Mouse (Mus musculus) limb, embryonic 14.5 days (tissue): ENCODE data around the gene Ficd. TPM values are rescaled to one million over a fixed set of nuclear protein-coding genes. Genes with fewer than 3 reads are reported as not detected.

Experiments used
- ATAC-seq: fragments of 200-750 bp; cut with Nextera tagmentation; 2 replicates; pipeline ENCODE4 v1.8.0; 2017; ENCODE audit warnings: low read depth, moderate number of reproducible peaks, moderate TSS enrichment; ENCODE audit not compliant: low FRiP score
- DNase-seq: peaks from one replicate; pipeline ENCODE4 v3.0.0-alpha.2; 2015; ENCODE audit warnings: low spot score
- H3K27ac ChIP-seq: fragments of 300-500 bp; sonication (generic); replicated peaks from 2 replicates; pipeline ENCODE4 v1.5.1; 2014; ENCODE audit warnings: low read depth, mild to moderate bottlenecking, low read length, moderate library complexity, mixed read lengths
- H3K27me3 ChIP-seq: fragments of 300-500 bp; sonication (generic); 2 replicates; pipeline ENCODE4 v1.6.1; 2014; ENCODE audit warnings: low read length, mixed read lengths; ENCODE audit not compliant: control insufficient read depth, insufficient read depth
- H3K36me3 ChIP-seq: fragments of 300-500 bp; sonication (generic); 2 replicates; pipeline ENCODE4 v1.6.1; 2014; ENCODE audit warnings: mild to moderate bottlenecking, low read length, moderate library complexity, mixed read lengths; ENCODE audit not compliant: control insufficient read depth, insufficient read depth
- H3K4me1 ChIP-seq: fragments of 300-500 bp; sonication (generic); 2 replicates; pipeline ENCODE4 v1.6.1; 2014; ENCODE audit warnings: antibody characterized with exemption, low read length, mixed read lengths; ENCODE audit not compliant: control insufficient read depth, insufficient read depth
- H3K4me2 ChIP-seq: fragments of 300-500 bp; sonication (generic); replicated peaks from 2 replicates; pipeline ENCODE4 v1.6.1; 2014; ENCODE audit warnings: low read depth, mild to moderate bottlenecking, low read length, moderate library complexity; ENCODE audit not compliant: severe bottlenecking
- H3K4me3 ChIP-seq: fragments of 300-500 bp; sonication (generic); replicated peaks from 2 replicates; pipeline ENCODE4 v1.5.1; 2014; ENCODE audit warnings: low read length
- H3K9ac ChIP-seq: fragments of 300-500 bp; sonication (generic); 2 replicates; pipeline ENCODE4 v1.6.1; 2014; ENCODE audit warnings: mild to moderate bottlenecking, low read depth, low read length, moderate library complexity; ENCODE audit not compliant: severe bottlenecking
- H3K9me3 ChIP-seq: fragments of 300-500 bp; sonication (generic); 2 replicates; pipeline ENCODE4 v1.6.1; 2016; ENCODE audit warnings: low read length; ENCODE audit not compliant: control insufficient read depth
- POLR2A ChIP-seq: fragments of 200-500 bp; IDR thresholded peaks from 2 replicates; pipeline ENCODE4 v1.8.0; 2012; ENCODE audit warnings: inconsistent platforms, mild to moderate bottlenecking, moderate library complexity, borderline replicate concordance; ENCODE audit not compliant: insufficient read depth, insufficient read length; ENCODE audit errors: extremely low read depth
- WGBS: fragments of 180-500 bp; shearing (Covaris S2); extraction: QIAGEN DNeasy Blood & Tissue Kit; methylation state at CpG from one replicate; pipeline ENCODE4 v1.1.7; 2014; 5-methylcytosine and 5-hydroxymethylcytosine counted together
- polyA plus RNA-seq, 2 experiments: library from polyadenylated mRNA; depleted of rRNA in 1 of 2; stranded (reverse) in 1 of 2; unstranded in 1 of 2; fragments of >200 nt; fragmentation: Nextera tagmentation in 1 of 2; extraction: Ambion mirVana in 1 of 2; gene quantifications; 2 replicates each; pipeline versions ENCODE4 v1.2.1 to v1.2.3; 2012 to 2014

Gene Ficd
- polyA plus RNA-seq, 2 experiments: 6.3 to 6.5 TPM

GRCm38 (mm10) chr5:113716581-113717388, 18.8 kb upstream of the Ficd start:
- ATAC-seq (no peak; the same call in 1 of the 2 replicates), DNase-seq (peak; percentile 84)
- no peaks in the 10 kb centered on the region for H3K9me3 ChIP-seq
- no peaks in the 10 kb centered on the region for H3K36me3 ChIP-seq
- 10% methylated on average over 12 of the region's 12 CpGs for WGBS
- no peak for TF ChIP-seq POLR2A
- H3K4me1 ChIP-seq: no peaks in the 10 kb centered on the region
- H3K9ac ChIP-seq: no peak overlapping the region
- H3K27me3 ChIP-seq: no peaks in the 10 kb centered on the region
- H3K27ac ChIP-seq: no peak overlapping the region
- no peak overlapping the region for H3K4me3 ChIP-seq
- H3K4me2 ChIP-seq: no peak overlapping the region

GRCm38 (mm10) chr5:113719221-113719661, 16.4 kb upstream of the Ficd start:
- no peak for TF ChIP-seq POLR2A
- DNase-seq (no peak), ATAC-seq (no peak)
- no peaks in the 10 kb centered on the region for H3K27me3 ChIP-seq
- H3K36me3 ChIP-seq: no peaks in the 10 kb centered on the region
- no peak overlapping the region for H3K4me2 ChIP-seq
- H3K4me3 ChIP-seq: no peak overlapping the region
- H3K9ac ChIP-seq: no peak overlapping the region
- no peak overlapping the region for H3K27ac ChIP-seq
- H3K9me3 ChIP-seq: no peaks in the 10 kb centered on the region
- H3K4me1 ChIP-seq: no peaks in the 10 kb centered on the region
- WGBS: 83% methylated on average over 8 of the region's 8 CpGs

DNA sequence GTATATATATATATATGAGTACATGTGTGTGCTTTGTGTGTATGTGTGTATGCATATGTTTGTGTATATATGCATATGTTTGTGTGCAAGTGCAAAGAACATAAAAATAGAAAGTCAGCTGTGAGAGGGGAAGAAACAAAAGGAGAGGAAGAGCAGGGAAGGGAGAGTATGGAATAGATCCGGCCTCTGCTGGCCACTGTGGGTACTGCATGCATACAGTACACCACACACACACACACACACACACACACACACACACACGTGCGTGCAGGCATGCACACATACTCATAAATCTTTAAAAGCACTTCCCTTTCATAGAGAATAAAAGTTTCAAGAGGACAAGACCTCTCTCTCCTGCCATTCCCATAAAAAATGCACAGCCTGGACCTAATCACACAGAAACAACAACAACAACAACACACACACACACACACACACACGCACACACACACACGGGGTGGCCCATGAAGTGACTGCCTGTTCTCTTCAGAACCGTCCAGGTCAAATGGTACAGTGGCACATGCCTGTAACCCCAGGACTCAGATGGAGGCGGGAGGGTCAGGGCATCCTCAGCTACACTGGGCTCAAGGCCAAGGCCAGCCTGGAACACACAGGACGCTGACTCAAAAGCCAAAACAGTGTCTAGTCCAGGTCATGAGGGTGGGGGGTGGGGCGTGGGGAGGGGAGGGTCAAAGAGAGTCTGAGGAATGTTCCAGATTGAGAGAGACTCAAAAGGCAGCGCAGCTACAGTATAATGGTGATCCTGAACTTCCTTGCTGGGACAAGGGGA, 13.2 kb upstream of the Ficd start:
- Histone ChIP-seq H3K27me3 (no peaks in the 10 kb centered on the region), H3K36me3 (no peaks in the 10 kb centered on the region), H3K9me3 (no peaks in the 10 kb centered on the region), H3K9ac (no peak overlapping the region), H3K4me3 (no peak overlapping the region), H3K4me1 (no peaks in the 10 kb centered on the region), H3K27ac (no peak overlapping the region), H3K4me2 (no peak overlapping the region)
- no peak for DNase-seq
- no peak for ATAC-seq
- TF ChIP-seq POLR2A: no peak
- 85% methylated on average over 10 of the region's 10 CpGs for WGBS

GRCm38 (mm10) chr5:113723567-113724237, 11.9 kb upstream of the Ficd start:
- ATAC-seq: no peak
- no peak overlapping the region for H3K4me2 ChIP-seq
- no peaks in the 10 kb centered on the region for H3K4me1 ChIP-seq
- H3K9ac ChIP-seq: no peak overlapping the region
- H3K27me3 ChIP-seq: no peaks in the 10 kb centered on the region
- H3K4me3 ChIP-seq: no peak overlapping the region
- H3K36me3 ChIP-seq: no peaks in the 10 kb centered on the region
- WGBS: 32% methylated on average over 8 of the region's 8 CpGs
- no peak overlapping the region for H3K27ac ChIP-seq
- no peak for TF ChIP-seq POLR2A
- no peak for DNase-seq
- no peaks in the 10 kb centered on the region for H3K9me3 ChIP-seq

GRCm38 (mm10) chr5:113724446-113724845, 11.2 kb upstream of the Ficd start, which contains the start of gene 1700069L16Rik:
1700069L16Rik (minus strand) TSS chr5:113724772.
- no peak within 1 kb of the TSS for H3K4me2 ChIP-seq
- H3K4me1 ChIP-seq: no peaks in the 10 kb centered on the region
- 4% methylated on average over 15 of the region's 15 CpGs for WGBS
- H3K36me3 ChIP-seq: no peaks in the 10 kb centered on the region
- DNase-seq (peak; percentile 68), ATAC-seq (peak; percentile 71)
- H3K4me3 ChIP-seq: no peak within 1 kb of the TSS
- TF ChIP-seq POLR2A: no peak
- no peaks in the 10 kb centered on the region for H3K27me3 ChIP-seq
- H3K9me3 ChIP-seq: no peaks in the 10 kb centered on the region
- no peak within 1 kb of the TSS for H3K9ac ChIP-seq
- H3K27ac ChIP-seq: no peak within 1 kb of the TSS
